Mouse (Mus musculus): ENCODE measurements around the gene Gstp3.

- TF ChIP-seq CTCF (IDR thresholded peaks at IDR 0.05; ENCODE audit: low read depth, low read length), result no peak
- TF ChIP-seq TAL1 (conservative IDR thresholded peaks at IDR 0.05; ENCODE audit: low read depth, low read length), result no peak
- no peak for TF ChIP-seq GATA1 (IDR thresholded peaks at IDR 0.05; ENCODE audit: borderline replicate concordance, low read length)
- TF ChIP-seq POLR2AphosphoS5 (IDR thresholded peaks at IDR 0.05; ENCODE audit: insufficient replicate concordance, low read depth, low read length), result no peak
- no peak for TF ChIP-seq GATA2 (IDR thresholded peaks at IDR 0.05; ENCODE audit: borderline replicate concordance, low read depth, low read length)
Observed at GRCm38 (mm10) chr19:4057389-4057788, 2.0 kb downstream of the Gstp3 start.

All from G1E (cell line).